Mouse (Mus musculus) small intestine, adult 2 months (tissue): ENCODE data around the gene Kcnk3. TPM values are rescaled to one million over a fixed set of nuclear protein-coding genes. Genes with fewer than 3 reads are reported as not detected.

ENCODE experiments used
- H3K27ac ChIP-seq: fragments of 200-500 bp; 2 replicates; pipeline ENCODE4 v1.5.1; 2012; ENCODE audit warnings: low read depth, low read length, control low read depth, inconsistent platforms; ENCODE audit not compliant: insufficient read depth
- H3K27me3 ChIP-seq: fragments of 200-500 bp; 2 replicates; pipeline ENCODE4 v1.6.1; 2012; ENCODE audit warnings: mild to moderate bottlenecking, moderate library complexity, low read length, inconsistent platforms; ENCODE audit not compliant: control insufficient read depth, insufficient read depth
- H3K36me3 ChIP-seq: fragments of 200-500 bp; 2 replicates; pipeline ENCODE4 v1.6.1; 2012; ENCODE audit warnings: mild to moderate bottlenecking, low read length, control low read depth, inconsistent platforms; ENCODE audit not compliant: control insufficient read depth, insufficient read depth
- H3K4me1 ChIP-seq: fragments of 200-500 bp; 2 replicates; pipeline ENCODE4 v1.6.1; 2012; ENCODE audit warnings: low read length, inconsistent platforms, mixed read lengths; ENCODE audit not compliant: control insufficient read depth, insufficient read depth, insufficient read length
- H3K4me3 ChIP-seq: fragments of 200-500 bp; 2 replicates; pipeline ENCODE4 v1.5.1; 2012; ENCODE audit warnings: low read depth, mild to moderate bottlenecking, control low read depth, inconsistent platforms, low read length, moderate library complexity
- CTCF ChIP-seq: fragments of 200-500 bp; IDR thresholded peaks from 2 replicates; pipeline ENCODE4 v1.5.1; 2012; ENCODE audit warnings: low read depth, mild to moderate bottlenecking, control low read depth, inconsistent platforms, low read length, moderate library complexity, mixed read lengths; ENCODE audit not compliant: insufficient replicate concordance, insufficient read length; ENCODE audit errors: extremely low read depth
- POLR2A ChIP-seq: fragments of 200-500 bp; IDR thresholded peaks from 2 replicates; pipeline ENCODE4 v1.6.1; 2012; ENCODE audit warnings: low read depth, mild to moderate bottlenecking, control low read depth, inconsistent platforms, low read length, moderate library complexity
- WGBS: fragments of 180-500 bp; shearing (Covaris S2); methylation state at CpG from one replicate; pipeline ENCODE4 v1.1.7; 2018; 5-methylcytosine and 5-hydroxymethylcytosine counted together
- polyA plus RNA-seq: library from polyadenylated mRNA; depleted of rRNA; stranded (reverse); fragments of >200 nt; gene quantifications from 2 replicates; pipeline ENCODE4 v1.2.3, GENCODE M21; 2012

Kcnk3 gene
- polyA plus RNA-seq, 1 experiment = 15.9 TPM

DNA sequence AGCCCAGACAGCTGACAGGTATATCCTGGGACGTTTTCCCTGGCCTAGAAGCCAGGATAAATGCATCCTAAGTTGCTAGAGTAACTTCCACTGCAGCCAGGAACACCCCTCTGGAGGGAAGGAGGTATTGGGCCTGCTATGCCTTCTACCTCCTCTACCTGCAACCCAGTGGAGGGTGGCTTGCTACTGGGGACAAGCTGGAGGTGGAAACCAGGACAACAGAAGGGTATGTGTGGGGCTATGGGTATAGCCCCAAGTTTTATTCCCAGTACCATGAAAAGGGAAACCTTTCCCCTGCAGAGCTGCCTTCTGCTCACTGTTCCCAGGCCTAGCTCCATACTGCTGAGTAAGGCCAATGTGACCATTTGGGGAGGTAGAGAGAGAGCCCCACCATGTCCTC lies 36.3 kb downstream of the Kcnk3 start:
- Histone ChIP-seq H3K4me1 (peaks cover 5% of the 10 kb centered on the region; the same call in 1 of the 2 replicates), H3K27ac (no peak overlapping the region), H3K36me3 (no peaks in the 10 kb centered on the region), H3K4me3 (no peak overlapping the region), H3K27me3 (peaks cover 5% of the 10 kb centered on the region)
- WGBS = 38% methylated on average over 1 of the region's 1 CpGs
- TF ChIP-seq CTCF (no peak), POLR2A (no peak)

DNA sequence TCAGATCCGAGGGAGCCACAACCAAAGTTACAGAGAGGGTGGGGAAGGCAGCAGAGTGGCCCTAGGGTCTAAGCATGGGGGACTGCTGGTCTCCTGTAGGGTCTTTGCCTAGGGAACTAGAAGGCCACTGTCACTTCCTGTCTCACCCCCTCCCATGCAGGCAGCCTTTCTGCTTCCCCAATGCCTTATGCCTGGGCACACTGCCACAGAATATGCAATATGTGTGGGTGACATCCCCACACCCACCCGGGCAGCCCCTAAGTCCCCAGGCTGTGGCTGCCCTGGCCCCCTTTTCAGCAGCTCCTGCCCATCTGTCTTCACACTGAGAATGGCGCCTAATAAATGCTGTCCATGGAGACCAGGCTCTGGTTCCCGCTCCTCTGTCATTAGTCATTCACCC lies 36.9 kb downstream of the Kcnk3 start:
- Histone ChIP-seq H3K4me1 (peaks cover 5% of the 10 kb centered on the region; the same call in 1 of the 2 replicates), H3K36me3 (no peaks in the 10 kb centered on the region), H3K4me3 (no peak overlapping the region), H3K27ac (no peak overlapping the region), H3K27me3 (peaks cover 5% of the 10 kb centered on the region)
- no peak for TF ChIP-seq POLR2A
- no peak for TF ChIP-seq CTCF
- WGBS = 52% methylated on average over 4 of the region's 4 CpGs

DNA sequence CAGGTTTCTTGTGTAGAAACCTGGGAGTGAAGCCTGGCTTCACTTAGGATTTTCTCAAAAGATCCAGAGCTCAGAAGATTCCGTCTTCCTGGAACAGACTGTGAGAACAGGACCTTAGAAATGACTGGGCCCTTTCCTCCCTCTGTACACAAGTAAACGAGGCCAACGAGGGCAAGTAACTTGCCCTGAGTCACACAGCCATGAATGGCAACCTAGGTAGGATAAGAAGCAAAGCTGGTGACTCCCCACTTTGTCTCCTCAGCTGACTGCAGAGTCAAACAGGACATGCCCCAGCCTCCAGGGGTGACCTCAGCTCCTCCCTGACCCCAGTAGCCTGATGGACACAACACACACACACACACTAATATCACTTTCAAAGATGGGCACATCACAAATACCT lies 37.4 kb downstream of the Kcnk3 start:
- Histone ChIP-seq H3K4me1 (peaks cover 5% of the 10 kb centered on the region; the same call in 1 of the 2 replicates), H3K36me3 (no peaks in the 10 kb centered on the region), H3K4me3 (no peak overlapping the region), H3K27me3 (peaks cover 5% of the 10 kb centered on the region), H3K27ac (no peak overlapping the region)
- TF ChIP-seq CTCF = no peak
- no peak for TF ChIP-seq POLR2A
- WGBS = 41% methylated on average over 3 of the region's 3 CpGs

DNA sequence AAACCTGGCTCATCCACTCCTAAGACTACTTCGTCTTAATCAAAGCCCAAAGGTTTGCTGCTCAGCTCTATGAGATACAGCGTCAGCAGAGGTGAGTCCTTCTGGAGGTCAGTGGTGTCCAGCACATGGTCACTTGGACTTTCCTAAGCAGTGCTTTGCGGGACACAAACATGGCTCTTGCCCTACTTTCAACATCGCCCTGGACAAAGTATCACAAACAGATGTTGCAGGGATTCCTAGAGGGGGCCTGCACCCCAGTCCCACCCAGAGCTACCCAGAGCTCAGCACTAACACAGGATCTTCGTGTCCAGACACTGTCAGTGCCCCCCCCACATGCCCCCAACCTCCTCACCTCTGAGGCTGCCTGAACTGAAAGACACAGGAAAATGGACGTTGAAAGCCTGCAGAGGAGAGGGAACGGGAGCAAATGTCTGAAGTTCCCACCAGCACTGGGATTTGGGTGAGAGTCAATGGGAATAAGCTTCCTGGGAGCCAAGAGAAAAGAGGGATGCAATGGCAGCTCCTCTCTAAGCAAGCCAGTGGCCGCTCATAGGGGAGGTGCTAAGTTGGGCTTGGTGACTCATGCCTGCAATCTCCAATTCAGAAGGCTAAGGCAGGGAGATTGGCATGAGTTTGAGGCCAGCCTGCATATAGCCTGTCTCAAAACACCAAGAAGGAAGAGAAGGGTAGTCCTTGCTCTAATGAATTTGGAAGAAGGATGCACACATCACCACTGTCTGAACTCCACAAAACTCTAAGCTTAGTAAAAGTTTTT lies 38.5 kb downstream of the Kcnk3 start:
- WGBS = 69% methylated on average over 8 of the region's 8 CpGs
- H3K27ac ChIP-seq = no peak overlapping the region
- H3K4me1 ChIP-seq = peaks cover 5% of the 10 kb centered on the region; the same call in 1 of the 2 replicates
- H3K36me3 ChIP-seq = no peaks in the 10 kb centered on the region
- TF ChIP-seq CTCF (no peak), POLR2A (no peak)
- H3K27me3 ChIP-seq = peaks cover 5% of the 10 kb centered on the region
- H3K4me3 ChIP-seq = no peak overlapping the region

DNA sequence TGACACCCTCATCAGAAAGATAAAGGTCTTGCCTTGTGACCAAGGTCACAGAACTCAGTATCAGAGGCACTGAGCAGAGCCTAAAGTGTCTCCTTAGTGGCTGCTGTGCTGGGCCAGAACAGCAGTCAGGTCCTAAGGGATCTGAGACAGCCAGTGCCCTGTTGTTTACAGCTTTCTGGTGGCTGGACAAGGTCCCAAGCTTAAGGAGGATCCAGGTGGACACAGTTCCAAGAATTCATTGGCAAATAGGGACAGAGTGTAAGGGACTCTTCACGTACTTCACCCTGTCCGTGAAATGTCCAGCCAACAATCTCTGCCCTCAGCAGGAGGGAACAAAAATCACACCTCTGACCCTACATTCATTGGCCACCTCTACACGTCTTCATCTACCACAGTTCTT lies 40.5 kb downstream of the Kcnk3 start:
- no peaks in the 10 kb centered on the region for H3K4me1 ChIP-seq
- H3K27me3 ChIP-seq = no peaks in the 10 kb centered on the region
- no peak overlapping the region for H3K4me3 ChIP-seq
- TF ChIP-seq CTCF (no peak), POLR2A (no peak)
- 78% methylated on average over 3 of the region's 3 CpGs for WGBS
- H3K36me3 ChIP-seq = no peaks in the 10 kb centered on the region
- H3K27ac ChIP-seq = no peak overlapping the region

DNA sequence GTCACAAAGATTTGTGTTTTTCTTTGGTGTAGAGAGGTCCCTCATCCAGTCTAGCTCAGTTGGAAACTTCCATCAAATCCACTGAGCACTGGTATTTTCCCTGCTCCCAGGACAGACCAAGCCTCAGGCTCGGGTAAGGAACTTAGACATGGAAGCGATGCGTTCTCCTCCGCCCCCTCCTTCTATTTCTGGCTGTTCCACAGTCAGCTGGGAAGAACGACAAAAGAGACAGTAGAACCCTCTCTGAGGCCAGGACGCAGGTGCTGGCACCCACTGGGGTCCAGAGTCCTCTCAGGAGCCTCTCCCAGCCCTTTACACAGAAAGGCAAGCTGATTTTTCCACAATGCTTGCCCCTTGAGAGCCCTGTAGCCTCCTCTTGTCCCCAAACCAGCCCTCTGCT lies 42.4 kb downstream of the Kcnk3 start:
- no peak for TF ChIP-seq POLR2A
- no peak for TF ChIP-seq CTCF
- H3K36me3 ChIP-seq = no peaks in the 10 kb centered on the region
- H3K27ac ChIP-seq = no peak overlapping the region
- H3K4me1 ChIP-seq = no peaks in the 10 kb centered on the region
- WGBS = 63% methylated on average over 6 of the region's 6 CpGs
- no peak overlapping the region for H3K4me3 ChIP-seq
- H3K27me3 ChIP-seq = no peaks in the 10 kb centered on the region

DNA sequence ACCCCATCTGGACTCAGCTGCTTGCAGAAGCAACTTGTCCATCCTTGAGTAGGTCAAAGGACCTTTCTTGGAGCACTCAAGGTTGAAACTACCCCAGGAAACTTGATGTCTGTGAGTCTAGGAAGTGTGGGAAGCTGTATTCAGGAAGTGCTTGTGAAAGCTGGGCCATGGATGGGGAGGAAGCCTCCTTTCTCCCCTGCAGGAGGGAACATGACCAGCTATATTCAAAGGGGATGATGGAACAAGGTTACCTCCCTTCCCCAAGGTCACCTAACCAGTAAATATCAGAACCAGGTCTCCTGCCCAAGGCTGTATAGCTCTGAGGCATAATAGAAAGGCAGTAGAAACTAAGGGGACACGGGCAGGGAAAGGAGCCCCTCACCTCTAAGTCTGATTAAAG lies 44.2 kb downstream of the Kcnk3 start:
- 72% methylated on average over 1 of the region's 1 CpGs for WGBS
- Histone ChIP-seq H3K27ac (no peak overlapping the region), H3K4me3 (no peak overlapping the region), H3K36me3 (no peaks in the 10 kb centered on the region), H3K27me3 (no peaks in the 10 kb centered on the region), H3K4me1 (no peaks in the 10 kb centered on the region)
- TF ChIP-seq CTCF = no peak
- TF ChIP-seq POLR2A = no peak

DNA sequence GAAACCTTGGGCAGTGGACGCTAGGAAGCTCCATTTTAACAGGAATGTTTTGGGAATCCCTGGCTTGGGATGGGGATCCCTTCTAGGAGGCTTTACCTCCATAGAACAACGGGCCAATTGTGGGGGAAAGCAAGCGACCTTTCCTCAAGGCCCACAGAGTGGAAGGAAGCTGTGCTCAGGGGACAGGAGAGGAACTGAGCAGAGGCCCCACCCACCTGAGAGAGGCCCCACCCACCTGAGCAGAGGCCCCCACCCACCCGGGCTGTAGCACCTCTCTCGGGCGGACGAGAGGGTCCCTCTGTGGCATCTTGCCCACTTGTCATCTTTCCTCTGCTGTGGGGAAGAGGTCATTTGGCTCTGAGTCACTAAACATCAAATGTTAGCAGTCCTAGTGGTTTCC lies 49.0 kb downstream of the Kcnk3 start:
- WGBS = 32% methylated on average over 7 of the region's 7 CpGs

More for the DNA sequence above, 49.0 kb downstream of the Kcnk3 start:
- Histone ChIP-seq H3K4me3 (no peak overlapping the region), H3K27me3 (no peaks in the 10 kb centered on the region), H3K36me3 (no peaks in the 10 kb centered on the region), H3K4me1 (no peaks in the 10 kb centered on the region), H3K27ac (no peak overlapping the region)
- TF ChIP-seq CTCF (no peak), POLR2A (no peak)
